Mouse (Mus musculus): ENCODE results near the gene Olfr224. TPM values are rescaled to one million over a fixed set of nuclear protein-coding genes. Genes with fewer than 3 reads are reported as not detected.
A peak's percentile ranks its signal among the peaks of the same experiment; 100 is the strongest.

Olfr224 gene
- total RNA-seq, 2 experiments from 2014 or later: not detected

DNA sequence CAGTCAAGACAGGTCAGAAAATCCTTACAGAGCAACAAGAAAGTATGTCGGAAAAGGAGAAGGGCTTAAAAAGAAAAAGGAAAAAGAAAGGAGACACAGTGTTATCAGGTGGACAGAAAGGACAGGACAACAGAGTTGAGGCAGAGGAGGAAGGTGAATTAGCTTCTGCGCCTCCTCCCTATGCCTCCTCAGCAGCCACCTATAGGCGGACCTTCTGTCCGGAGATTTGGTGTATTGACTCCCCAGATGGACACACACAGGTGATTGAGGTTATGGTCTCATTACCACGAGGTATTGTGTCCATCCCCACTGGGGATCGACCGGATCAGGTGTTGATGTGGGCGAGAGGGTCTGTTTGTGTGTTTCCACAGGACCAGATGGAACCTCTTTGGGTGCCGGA lies 50.6 kb downstream of the Olfr224 start:
- peak; percentile 9 to 11 for DNase-seq (ENCODE audit: extremely low spot score in 1 of 2, low spot score in 1 of 2)

DNA sequence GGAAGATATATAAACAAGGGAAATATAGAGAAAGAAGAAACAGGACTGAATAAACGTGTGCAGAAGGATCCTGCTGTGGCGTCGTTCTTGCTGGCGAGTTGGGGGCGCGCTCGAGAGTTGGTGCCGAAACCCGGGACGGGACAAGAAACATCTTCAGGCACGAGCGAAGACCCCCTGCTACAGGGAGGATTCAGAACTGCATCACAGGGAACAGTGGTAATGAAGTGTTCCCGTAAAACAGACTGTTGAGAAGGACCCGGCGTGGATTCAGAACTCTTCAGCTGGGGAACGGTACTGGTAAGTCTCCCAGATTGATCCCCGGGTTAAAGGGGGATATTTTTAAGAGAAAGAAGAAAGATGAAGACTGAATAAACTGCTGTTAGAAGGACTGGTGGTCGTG lies 51.4 kb downstream of the Olfr224 start:
- peak; percentile 55 to 77 for DNase-seq (ENCODE audit: extremely low spot score in 1 of 2, low spot score in 1 of 2)

Other genes starting within 250 kb of the Olfr224 start
- 10 to 100 TPM; 45.9 to 47.7 TPM for gene Zfp672, start 240.2 kb downstream of the Olfr224 start, total RNA-seq (2021)
- 10 to 100 TPM; 55.1 to 55.8 TPM for gene Sh3bp5l, start 239.8 kb downstream of the Olfr224 start, total RNA-seq (2021)
- under 1 TPM in 1 of 2 experiments, not detected in 1; 0.25 TPM for gene Lypd8, start 191.5 kb downstream of the Olfr224 start, total RNA-seq (2021)
- gene 1810065E05Rik, start 149.4 kb downstream of the Olfr224 start, total RNA-seq (2021): not detected
- gene Gm12253, start 138.0 kb downstream of the Olfr224 start, total RNA-seq (2021): not detected
- not detected for gene Lypd9, start 117.6 kb downstream of the Olfr224 start, total RNA-seq (2021)
- gene Olfr30, start 108.3 kb downstream of the Olfr224 start, total RNA-seq (2021): not detected
- not detected for gene Olfr332, start 78.0 kb downstream of the Olfr224 start, total RNA-seq (2021)
- gene Olfr331, start 68.0 kb downstream of the Olfr224 start, total RNA-seq (2021): not detected
- not detected for gene Olfr330, start 35.7 kb downstream of the Olfr224 start, total RNA-seq (2021)
- not detected for gene Olfr329-ps, start 24.1 kb downstream of the Olfr224 start, total RNA-seq (2021)
- under 1 TPM in 1 of 2 experiments, not detected in 1; 0.12 TPM for gene Olfr328, start 14.9 kb downstream of the Olfr224 start, total RNA-seq (2021)
- not detected for gene Olfr325, start 7.2 kb upstream of the Olfr224 start, total RNA-seq (2021)
- gene Olfr324, start 24.6 kb upstream of the Olfr224 start, total RNA-seq (2021): not detected
- not detected for gene 2210407C18Rik, start 45.5 kb upstream of the Olfr224 start, total RNA-seq (2021)
- gene Olfr323, start 59.9 kb upstream of the Olfr224 start, total RNA-seq (2021): not detected
- under 1 TPM in 1 of 2 experiments, not detected in 1; 0.15 TPM for gene Trim58, start 69.9 kb upstream of the Olfr224 start, total RNA-seq (2021)
- not detected for gene Olfr322, start 88.2 kb upstream of the Olfr224 start, total RNA-seq (2021)
- gene Olfr320, start 110.5 kb upstream of the Olfr224 start, total RNA-seq (2021): not detected
- not detected for gene Olfr319, start 128.6 kb upstream of the Olfr224 start, total RNA-seq (2021)
- under 1 TPM in 1 of 2 experiments, not detected in 1; 0.09 TPM for gene Olfr318, start 153.5 kb upstream of the Olfr224 start, total RNA-seq (2021)
- gene Olfr317, start 168.7 kb upstream of the Olfr224 start, total RNA-seq (2021): under 1 TPM; 0.10 to 0.33 TPM
- gene Olfr316, start 182.2 kb upstream of the Olfr224 start, total RNA-seq (2021): under 1 TPM; 0.31 to 0.34 TPM
- gene Olfr315, start 202.6 kb upstream of the Olfr224 start, total RNA-seq (2021): not detected
- not detected for gene Olfr314, start 212.4 kb upstream of the Olfr224 start, total RNA-seq (2021)
- 1 to 10 TPM; 5.9 to 7.2 TPM for gene Fam183b, start 231.4 kb upstream of the Olfr224 start, total RNA-seq (2021)
- not detected for gene Olfr313, start 244.4 kb upstream of the Olfr224 start, total RNA-seq (2021)